Mouse (Mus musculus) granulocyte monocyte progenitor cell, adult 5-6 weeks (primary cell): Measurements from ENCODE around the gene Cox8b. TPM values are rescaled to one million over a fixed set of nuclear protein-coding genes. Genes with fewer than 3 reads are reported as not detected.
A peak's percentile ranks its signal among the peaks of the same experiment; 100 is the strongest.

Experiments
- ATAC-seq: replicated peaks from 2 replicates; pipeline ENCODE4 v1.8.0; 2016; ENCODE audit warnings: mild to moderate bottlenecking, moderate TSS enrichment, inconsistent platforms; ENCODE audit not compliant: poor library complexity, severe bottlenecking
- total RNA-seq, 2 experiments: library from RNA; stranded (forward) in 1 of 2; stranded (reverse) in 1 of 2; fragments of 200-712, 200-1000 nt in 1 of 2; fragments of >200 nt in 1 of 2; fragmentation: Nextera tagmentation in 1 of 2; gene quantifications; 2 replicates each; pipeline ENCODE4 v1.2.3; 2014 to 2017

Gene Cox8b
- total RNA-seq (2014; fragmentation: Nextera tagmentation) (not detected in 2 replicates), total RNA-seq (2017) (not detected in 2 replicates)

GRCm38 (mm10) chr7:140900220-140900619, at the start of gene Cox8b:
TSS of gene Cox8b (minus strand) at chr7:140900446.
- no peak for ATAC-seq

GRCm38 (mm10) chr7:140949255-140949654, 49.0 kb upstream of the Cox8b start:
- no peak for ATAC-seq

DNA sequence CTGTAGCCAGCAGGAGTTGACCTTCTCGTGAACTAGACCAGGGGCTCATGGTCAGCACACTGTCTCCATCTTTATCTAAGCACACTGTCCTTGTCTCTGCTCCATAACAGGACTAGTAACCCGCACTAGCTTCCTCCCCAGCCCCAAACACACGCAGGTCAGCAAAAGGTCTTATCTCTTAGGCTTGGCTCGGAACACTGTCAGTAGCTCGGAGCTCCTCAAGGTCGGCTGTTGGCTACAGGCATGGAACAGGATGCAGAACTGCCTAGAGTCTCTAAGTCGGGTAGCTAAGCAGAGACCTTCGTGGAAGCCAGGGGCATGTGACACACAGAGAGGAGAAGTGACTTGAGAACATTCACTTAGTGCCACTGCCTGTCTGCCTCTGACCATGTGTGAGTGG, 47.9 kb upstream of the Cox8b start:
- ATAC-seq, result no peak

DNA sequence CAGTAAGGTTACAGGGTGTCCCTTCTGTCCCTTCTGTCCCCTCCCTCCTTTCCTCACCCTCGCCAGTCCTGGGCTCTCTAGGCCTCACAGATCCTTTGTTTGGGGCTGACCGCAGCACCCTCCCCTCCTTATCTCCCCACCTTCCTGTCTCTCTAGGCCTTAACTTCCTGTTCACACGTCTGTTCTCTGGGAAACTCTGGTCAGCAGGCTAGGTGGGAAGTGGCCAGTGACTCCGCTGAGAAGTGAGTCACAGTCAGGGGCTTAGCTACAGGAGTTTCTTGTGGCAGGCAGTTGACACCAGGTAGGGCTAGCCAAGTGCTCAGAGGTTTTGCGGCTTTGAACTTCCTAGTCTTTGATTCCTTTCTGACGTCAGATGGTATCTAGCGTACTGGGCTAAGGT, 46.7 kb upstream of the Cox8b start:
- ATAC-seq, result peak; percentile 77

DNA sequence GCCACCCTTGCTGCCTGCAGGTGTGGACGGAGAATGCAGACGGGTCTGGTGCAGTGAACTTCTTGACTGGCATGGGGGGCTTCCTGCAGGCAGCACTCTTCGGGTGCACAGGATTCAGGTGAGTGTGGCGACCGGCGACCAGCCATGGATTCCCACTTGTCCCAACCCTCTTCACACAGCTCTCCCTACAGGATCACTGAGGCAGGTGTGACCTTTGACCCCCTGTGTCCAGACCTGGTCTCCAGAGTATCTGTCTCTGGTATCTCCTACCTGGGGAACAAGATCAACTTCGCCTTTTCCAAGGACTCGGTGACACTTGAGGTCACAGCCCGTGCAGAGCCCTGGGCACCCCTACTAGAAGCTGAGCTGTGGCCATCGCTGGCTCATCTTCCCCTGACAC, 46.1 kb upstream of the Cox8b start:
- no peak for ATAC-seq

DNA sequence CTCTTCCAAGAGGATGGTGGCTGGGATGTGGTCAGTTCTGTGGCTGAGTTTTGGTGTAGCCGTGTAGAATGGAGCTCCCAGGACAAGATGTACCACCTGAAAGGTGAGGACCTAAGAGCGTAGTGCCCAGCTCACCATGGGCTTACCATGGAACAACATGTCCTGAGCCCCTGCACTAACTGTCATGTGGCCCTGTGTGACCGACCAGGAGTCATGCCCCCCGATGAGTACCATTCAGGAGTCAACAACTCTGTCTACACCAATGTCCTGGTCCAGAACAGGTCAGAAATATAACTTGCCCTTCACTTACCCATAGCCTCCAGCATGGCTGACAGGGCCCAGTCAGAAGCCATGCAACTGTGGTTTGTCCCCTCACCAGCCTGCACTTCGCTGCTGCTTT, 45.0 kb upstream of the Cox8b start:
- no peak for ATAC-seq

- ATAC-seq, result no peak
Measured at GRCm38 (mm10) chr7:140944236-140944635, 44.0 kb upstream of the Cox8b start.

DNA sequence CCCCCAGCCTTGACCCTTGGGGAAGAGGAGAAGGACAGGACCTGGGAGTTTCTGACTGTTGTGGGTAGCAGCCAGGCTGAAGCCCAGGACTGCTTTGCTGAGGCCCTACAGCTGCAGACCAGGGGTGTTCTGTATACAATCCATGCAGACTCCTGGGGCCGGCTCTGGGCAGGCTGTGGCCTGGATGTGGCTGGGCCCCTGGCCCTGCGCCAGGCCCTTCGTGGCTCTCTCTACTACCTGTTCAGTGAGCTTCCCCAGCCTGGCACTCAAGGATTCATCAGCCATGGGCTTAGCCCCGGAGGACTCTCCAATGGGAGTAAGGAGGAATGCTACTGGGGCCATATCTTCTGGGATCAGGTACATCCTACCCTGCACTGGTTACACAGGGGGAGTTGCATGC, 43.1 kb upstream of the Cox8b start:
- no peak for ATAC-seq

GRCm38 (mm10) chr7:140942811-140943210, 42.6 kb upstream of the Cox8b start:
- ATAC-seq, result no peak

DNA sequence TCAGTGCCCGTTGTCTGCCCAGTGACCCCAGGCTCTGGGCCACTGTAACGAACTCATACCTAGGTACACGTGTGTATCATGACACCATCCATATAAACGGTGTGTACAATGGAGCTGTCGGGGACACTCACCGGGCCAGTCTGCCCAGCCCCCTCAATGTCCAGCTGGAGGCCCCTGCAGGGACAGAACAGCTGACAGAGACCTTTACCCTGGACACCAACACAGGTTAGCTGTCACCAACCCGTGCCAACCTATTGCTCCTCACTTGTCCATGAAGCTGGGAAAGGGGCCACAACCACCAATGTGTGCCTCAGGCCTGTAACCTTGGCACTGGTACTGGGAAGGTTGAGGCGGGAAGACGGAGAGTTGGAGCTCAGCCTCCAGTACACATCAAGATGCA, 42.1 kb upstream of the Cox8b start:
- no peak for ATAC-seq

DNA sequence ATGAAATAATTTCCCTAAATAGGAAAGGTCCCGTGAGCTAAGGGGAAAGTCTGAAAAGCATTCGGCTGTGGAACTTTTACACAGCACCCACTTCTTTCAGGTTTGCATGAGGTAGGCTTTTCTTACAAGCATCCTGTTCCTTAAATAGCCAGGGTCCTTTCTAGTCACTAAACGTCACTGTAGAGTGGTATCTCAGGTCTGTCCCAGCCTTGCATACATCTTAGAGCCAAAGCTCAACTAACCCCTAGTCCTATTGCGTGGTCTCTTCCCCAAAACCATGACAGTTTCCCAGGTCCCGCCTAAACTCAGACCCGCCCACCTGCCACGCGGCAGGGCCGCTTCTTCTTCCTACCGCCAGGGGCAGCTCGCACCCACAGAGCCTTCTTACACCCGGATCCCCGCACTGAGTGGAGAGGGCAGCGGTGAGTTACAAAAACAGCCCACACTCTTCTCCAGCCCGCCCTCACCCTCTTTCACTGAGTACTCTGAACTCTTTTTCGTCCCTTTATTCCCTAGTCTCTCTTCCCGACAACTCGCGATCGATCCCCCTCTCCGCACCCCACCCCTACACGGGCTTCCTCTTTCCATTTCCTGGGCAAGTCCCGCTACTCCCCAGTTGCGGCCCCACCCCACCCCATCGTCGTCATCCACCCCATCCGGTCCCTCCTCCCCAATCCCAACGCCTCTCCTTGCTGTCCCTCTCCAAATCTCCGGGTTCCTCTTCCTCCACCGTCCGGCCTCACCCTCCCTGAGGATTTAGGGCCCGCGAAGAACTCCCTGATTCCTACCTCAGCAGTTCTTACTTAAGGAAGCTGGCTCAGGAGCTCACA, 41.2 kb upstream of the Cox8b start, which contains the start of gene Pgghg:
Gene Pgghg, plus strand, starts transcription at position 170 of the 830 bp plus-strand sequence.
- ATAC-seq, result peak; percentile 86

GRCm38 (mm10) chr7:140939669-140940171, 39.5 kb upstream of the Cox8b start:
- ATAC-seq, result no peak

GRCm38 (mm10) chr7:140938896-140939295, 38.6 kb upstream of the Cox8b start:
- no peak for ATAC-seq

DNA sequence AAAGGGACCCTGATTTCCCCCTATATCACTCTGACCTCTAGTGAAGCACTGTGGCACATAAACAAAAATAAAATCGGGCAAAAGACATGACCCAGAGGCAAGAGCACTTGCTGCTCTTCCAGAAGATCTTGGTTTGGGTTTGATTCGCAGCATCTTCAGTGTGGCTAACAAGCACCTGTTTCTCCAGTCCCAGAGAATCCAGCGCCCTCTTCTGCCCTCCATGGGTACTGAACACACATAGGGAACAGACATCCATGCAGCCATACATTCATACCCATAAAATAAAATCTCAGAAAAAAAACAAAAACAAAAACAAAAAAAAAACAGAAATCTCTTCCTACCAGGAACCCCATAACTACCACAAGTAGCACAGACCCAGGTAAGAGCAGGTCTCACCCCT, 38.2 kb upstream of the Cox8b start:
- no peak for ATAC-seq

DNA sequence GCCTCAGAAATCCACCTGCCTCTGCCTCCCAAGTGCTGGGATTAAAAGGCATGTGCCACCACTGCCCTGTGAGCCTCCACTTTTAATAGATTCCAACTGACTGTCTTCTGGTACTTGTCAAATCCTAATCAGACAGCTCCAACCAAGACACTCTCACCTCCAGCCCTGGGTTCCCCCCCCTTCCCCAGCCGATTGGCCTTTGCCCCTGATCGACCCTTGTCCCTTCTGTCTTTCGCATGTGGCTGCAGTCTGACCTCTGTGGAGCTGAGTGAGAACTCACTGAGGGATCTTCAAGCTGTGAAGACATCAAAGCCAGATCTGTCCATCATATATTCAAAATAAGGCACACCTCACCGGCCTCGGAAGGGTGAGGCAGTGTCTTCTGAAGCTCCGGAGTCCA, 26.9 kb upstream of the Cox8b start:
- ATAC-seq, result no peak

DNA sequence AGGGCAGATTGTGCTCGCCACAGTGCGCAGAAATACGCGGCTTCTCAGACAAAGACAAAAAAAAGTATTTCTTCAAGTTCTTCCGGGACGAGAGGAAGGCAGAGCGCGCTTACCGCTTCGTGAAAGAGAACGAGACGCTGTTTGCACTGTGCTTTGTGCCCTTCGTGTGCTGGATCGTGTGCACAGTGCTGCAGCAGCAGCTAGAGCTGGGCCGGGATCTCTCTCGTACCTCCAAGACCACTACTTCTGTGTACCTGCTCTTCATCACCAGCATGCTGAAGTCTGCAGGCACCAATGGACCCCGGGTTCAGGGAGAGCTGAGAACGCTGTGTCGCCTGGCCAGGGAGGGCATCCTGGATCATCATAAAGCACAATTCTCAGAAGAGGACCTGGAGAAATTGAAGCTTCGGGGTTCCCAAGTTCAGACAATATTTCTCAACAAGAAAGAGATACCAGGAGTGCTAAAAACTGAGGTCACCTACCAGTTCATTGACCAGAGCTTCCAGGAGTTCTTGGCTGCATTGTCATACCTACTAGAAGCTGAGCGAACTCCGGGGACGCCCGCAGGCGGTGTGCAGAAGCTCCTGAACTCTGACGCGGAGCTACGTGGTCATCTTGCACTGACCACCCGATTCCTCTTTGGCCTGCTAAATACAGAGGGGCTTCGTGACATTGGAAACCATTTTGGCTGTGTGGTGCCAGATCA, 23.0 kb upstream of the Cox8b start:
- ATAC-seq, result peak; percentile 2; the same call in 1 of the 2 replicates

DNA sequence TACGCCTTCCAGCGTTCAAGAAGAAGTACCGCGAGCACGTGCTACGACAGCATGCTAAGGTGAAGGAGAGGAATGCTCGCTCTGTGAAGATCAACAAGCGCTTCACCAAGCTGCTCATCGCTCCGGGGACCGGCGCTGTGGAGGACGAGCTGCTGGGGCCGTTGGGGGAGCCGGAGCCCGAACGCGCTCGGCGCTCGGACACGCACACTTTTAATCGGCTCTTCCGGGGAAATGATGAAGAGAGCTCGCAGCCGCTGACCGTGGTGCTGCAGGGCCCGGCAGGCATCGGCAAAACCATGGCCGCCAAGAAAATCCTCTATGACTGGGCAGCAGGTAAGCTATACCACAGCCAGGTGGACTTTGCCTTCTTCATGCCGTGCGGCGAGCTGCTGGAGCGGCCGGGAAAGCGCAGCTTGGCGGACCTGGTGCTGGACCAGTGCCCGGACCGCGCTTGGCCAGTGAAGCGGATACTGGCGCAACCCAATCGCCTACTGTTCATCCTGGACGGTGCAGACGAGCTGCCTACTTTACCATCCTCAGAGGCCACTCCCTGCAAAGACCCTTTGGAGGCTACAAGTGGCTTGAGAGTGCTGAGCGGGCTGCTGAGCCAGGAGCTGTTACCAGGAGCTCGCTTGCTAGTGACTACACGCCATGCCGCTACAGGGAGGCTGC, 22.3 kb upstream of the Cox8b start:
- ATAC-seq, result peak; percentile 65

DNA sequence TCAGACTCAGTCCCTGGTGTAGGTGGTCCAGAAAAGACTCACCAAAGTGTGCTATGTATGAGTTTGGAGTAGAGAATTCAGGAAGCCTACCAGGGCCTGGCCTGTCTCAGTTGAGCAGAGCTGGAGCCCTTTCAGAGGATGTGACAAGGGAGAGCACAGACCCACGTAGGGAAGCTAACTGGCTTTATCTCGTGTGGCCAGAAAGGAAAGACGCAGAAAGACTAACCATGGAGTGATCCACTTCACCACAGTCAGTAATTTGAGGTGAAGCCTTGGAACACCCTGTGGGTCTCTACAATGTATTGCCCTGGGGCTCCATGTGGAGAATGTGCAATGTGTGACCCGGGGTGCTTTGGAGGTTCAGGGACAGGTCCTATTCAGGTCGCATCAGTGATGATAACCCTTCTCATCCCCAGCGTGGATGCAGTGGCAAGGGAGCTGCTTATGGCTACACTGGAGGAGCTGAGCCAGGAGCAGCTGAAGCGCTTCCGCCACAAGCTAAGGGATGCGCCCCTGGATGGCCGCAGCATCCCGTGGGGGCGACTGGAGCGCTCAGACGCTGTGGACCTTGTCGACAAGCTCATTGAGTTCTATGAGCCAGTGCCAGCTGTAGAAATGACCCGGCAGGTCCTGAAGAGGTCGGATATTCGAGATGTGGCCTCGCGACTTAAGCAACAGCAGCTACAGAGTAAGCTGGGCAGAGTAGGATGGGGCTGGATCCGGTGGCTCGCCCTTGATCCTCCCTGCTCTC, 21.2 kb upstream of the Cox8b start:
- no peak for ATAC-seq

DNA sequence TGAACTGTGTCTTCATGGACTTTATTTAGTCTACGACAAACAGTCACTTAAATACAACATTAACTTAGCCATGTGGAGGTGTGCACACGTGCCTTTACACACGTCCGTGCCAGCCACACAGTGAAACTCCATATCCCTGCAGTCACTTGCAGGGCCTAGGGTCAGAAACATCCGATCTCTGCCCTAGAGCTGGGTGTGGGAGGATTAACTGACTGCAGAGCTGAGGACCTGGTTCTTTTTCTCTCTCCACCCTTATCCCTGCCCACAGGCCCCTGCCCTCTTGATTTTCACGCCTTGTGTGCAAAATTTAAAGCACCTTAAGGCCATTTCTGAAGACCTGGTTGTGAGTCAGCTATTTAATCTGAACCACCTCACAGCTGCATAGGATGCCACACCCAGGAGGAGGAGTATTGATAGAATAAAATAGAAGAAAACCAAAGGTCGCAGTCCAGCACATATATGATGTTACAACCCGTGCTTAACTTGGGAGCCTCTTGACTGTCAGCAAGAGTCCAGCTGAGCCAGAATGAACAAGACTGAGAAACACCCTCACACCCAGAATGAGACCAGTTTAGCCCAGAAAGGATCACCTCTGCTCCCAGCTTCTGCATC, 20.3 kb upstream of the Cox8b start, which contains the start of gene Nlrp6:
Gene Nlrp6, plus strand, starts transcription at position 485 of the 612 bp plus-strand sequence.
- ATAC-seq, result no peak

- ATAC-seq, result no peak
Measured at GRCm38 (mm10) chr7:140919911-140920310, 19.7 kb upstream of the Cox8b start.
